Mouse (Mus musculus): ENCODE results near the gene Psmb1. TPM values are rescaled to one million over a fixed set of nuclear protein-coding genes. Genes with fewer than 3 reads are reported as not detected.
"Not testable (repeated sequence)": the region's sequence is repeated elsewhere in the genome, so short reads cannot be mapped to it uniquely, and the experiment has no call there.

Gene Psmb1
- total and polyA plus RNA-seq, 3 experiments, result 26.0 to 176 (median 156) TPM

- peak; percentile 12 for DNase-seq
Measured at GRCm38 (mm10) chr17:15461921-15462495, 37.5 kb downstream of the Psmb1 start.

DNA sequence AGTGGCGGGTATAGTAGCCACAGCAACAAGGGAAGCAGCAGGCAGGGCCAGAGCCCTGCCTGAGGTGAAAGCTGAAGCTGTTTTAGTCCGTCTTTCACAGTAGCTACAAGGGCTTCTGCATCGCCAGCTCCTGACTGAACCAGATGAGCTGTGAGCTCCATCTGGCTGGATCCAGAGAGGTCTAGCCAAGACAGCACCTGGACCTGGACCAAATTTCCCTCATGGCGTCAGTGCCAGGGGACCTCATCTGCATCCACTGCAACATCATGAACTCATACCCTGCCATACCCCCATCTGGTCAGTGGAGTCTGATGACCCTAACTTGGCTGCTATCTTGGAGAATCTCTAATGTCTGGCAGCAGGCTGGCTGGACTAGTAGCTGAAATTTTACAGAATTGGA lies 39.8 kb downstream of the Psmb1 start:
- no peak for DNase-seq

DNA sequence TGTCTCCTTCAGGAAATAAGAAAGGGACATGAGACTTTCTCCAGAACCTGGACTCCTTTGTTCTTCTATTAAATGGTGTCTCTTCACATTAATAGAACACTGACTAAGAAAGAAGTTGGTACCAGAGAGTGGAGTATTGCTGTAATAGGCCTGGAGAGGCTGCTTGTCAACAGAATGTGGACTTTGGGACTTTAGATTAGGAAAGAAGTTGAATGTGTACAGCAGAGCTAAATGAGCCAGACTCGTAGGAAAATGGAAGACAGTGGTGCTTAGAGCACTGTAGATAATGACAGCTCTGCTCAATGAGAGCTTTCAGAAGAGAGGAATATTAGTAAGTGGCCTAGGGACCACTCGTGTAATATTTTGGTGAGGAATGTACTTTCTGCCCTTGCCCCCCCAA lies 43.0 kb downstream of the Psmb1 start:
- DNase-seq, result no peak

- DNase-seq, result no peak
Measured at GRCm38 (mm10) chr17:15455203-15455602, 44.3 kb downstream of the Psmb1 start.

- peak; percentile 79 for DNase-seq
Measured at GRCm38 (mm10) chr17:15449606-15450005, 49.9 kb downstream of the Psmb1 start.

GRCm38 (mm10) chr17:15449144-15449543 lies 50.4 kb downstream of the Psmb1 start:
- not testable (repeated sequence) for DNase-seq

DNA sequence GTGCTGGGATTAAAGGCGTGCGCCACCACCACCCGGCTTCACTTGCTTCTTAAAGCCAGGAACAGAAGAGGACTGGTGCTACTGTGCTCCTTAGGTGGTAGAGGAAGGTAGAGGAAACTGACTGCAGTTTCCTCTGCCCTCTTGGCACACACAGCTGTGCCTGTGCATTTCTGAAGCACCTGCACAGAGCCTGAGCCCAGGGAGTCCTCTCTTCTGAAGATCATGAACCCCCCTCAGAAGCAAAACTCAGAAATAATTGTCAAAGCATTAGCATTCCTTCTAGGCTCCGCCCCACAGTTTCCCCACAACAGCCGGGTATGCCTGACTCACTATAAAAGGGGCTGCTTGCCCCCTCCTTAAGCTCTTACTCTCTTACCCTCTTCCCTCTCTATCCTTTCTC lies 51.7 kb downstream of the Psmb1 start:
- DNase-seq, result no peak

DNA sequence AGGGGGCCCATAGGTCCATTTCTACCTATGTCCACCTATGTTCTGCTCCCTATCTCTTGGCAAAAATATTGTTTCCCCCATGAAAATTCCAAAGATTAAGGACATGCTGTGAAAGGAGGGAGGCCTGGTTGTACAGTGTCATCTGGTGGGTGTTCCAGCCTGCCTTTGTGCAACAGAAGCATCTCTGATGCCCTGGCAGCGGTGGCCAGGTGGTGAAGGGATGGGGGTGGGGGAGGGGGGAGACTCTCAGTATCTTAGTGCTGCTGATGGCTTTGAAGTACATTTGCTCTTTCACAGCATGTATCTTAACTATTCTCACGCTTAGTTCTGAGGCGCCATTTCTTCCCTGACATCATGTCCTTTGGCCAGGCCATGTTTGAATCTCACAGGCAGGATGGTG lies 54.1 kb downstream of the Psmb1 start:
- DNase-seq, result no peak

DNA sequence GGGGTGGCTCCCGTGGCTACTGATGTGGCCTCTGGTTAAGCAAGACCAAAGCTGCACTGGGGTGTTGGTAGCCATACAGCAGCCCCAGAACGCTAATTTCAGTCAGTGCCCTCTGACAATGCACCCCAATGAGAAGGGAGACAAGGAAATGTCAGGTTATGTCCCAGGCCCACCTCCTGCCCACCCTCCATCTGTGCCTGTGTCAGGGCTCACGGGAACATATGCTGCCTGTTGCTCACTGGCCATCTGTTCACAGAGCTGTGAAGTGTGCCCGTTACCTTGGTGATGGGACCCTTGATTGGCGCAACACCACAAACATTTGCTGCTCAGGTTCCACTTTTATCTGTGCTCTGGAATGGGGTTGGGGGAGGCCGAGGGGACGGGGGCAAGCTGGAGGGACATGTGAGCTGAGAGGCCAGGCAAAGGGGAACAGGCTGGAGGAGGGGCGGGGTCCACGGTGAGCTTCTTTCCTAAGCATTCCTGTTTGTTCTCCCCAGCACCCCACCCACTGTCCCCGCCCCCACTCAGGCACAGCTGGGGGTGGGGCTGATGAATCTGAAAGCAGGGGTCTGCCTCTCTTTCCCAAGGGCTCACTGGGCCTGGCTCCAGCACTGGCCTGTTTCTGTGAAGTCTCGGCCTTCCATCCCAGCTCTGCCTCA lies 59.0 kb downstream of the Psmb1 start:
- no peak for DNase-seq

GRCm38 (mm10) chr17:15440067-15440462 lies 59.5 kb downstream of the Psmb1 start:
- no peak for DNase-seq

GRCm38 (mm10) chr17:15434748-15435147 lies 64.8 kb downstream of the Psmb1 start:
- peak; percentile 12 for DNase-seq

GRCm38 (mm10) chr17:15432036-15432435 lies 67.5 kb downstream of the Psmb1 start:
- no peak for DNase-seq

DNA sequence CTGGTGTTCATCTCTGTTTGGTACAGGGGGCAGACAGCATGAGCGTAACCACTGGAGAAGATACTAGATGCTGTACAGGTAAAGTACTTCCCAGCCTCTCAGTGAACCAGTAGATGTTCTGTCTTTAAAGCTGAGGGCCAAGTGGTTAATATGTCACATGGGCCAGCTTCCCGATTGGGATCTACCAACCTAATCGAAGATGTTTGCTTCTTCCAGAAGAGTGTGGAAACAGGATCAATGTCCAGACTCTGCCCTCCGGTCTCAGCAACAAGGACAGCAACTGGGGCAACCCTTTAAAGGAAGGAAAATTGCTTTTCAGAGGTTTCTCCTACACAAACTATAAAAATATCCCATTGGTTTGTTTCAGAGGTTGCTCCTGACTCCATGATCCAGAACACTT lies 68.0 kb downstream of the Psmb1 start:
- no peak for DNase-seq

DNA sequence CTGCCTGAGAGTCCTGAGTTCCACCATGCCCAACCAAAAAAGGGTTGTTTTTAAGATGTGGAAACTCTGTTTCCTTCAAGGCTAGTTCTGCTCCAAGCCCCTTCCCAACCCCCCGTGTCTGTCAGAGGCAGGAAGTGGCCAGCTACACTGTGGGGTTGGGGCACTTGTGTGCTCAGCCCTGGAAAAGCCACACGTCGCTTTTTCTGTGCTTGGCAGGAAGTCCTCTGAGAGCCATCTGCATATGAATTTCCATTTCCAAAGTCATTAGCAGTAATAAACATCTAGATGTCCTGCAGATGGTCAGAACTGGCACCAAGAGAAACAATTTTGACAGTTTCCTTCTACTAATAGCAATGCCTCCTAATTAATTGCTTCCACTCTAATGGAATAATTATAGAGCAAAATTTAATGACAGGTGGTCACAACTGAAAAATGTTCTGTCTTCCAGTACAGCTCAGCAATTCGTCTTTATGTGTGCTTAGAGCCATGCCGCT lies 68.5 kb downstream of the Psmb1 start:
- no peak for DNase-seq

DNA sequence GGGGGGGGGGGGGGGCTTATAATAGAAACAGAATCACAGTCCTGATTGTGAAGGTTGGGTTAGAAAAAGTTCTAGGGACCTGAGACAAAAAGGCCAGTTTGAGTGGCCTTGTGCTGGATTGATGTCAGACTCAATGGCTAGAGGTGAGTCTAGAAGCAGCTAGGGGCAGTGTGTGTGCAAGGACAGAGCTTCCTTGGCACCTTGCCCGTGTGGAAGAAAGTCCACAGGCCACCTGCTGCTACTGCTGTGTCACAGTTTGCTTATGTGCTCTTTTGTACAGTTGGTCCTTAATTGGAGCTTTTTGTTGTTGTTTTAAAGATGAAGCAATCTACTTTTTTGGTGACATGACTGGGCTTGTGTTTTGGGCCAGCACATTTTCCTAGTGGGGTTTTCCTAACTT lies 69.6 kb downstream of the Psmb1 start:
- DNase-seq, result peak; percentile 29

- DNase-seq, result no peak
Measured at GRCm38 (mm10) chr17:15429451-15429850, 70.1 kb downstream of the Psmb1 start.

DNA sequence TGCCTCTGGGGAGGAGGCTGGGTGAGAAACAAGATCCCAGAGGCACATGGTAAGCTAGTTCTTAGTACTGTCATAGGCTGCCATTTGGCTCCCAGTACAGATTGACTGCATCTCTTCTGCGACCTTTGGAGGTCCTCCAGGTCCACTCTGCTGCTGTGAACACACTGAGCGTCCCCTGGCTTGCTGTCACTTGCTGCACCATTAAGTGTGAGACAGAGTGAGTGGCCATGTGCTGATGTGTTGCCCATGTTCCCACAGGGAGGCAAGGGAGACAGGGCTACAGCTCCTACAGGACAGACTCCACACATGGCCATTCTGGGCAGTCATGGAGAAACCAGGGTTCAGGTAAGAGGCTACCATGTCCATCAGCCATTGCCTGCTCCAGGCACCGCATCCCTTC lies 73.6 kb downstream of the Psmb1 start:
- DNase-seq, result no peak

Other genes with a start within 250 kb of the Psmb1 start
- 1 to 10 TPM; 4.2 to 4.6 TPM for gene Dll1, start 122.9 kb downstream of the Psmb1 start, total RNA-seq (2021)
- gene Dll1, start 122.9 kb downstream of the Psmb1 start, polyA plus RNA-seq (2012; rRNA removed), result 9.8 and 12.6 TPM in 2 replicates
- 10 to 100 TPM; 19.8 to 21.8 TPM for gene Fam120b, start 103.5 kb downstream of the Psmb1 start, total RNA-seq (2021)
- 6.7 and 8.5 TPM in 2 replicates for gene Fam120b, start 103.5 kb downstream of the Psmb1 start, polyA plus RNA-seq (2012; rRNA removed)
- gene Tbp, start 137 bp upstream of the Psmb1 start, total RNA-seq (2021), result 10 to 100 TPM; 23.0 to 33.0 TPM
- 28.5 and 32.9 TPM in 2 replicates for gene Tbp, start 137 bp upstream of the Psmb1 start, polyA plus RNA-seq (2012; rRNA removed)
- 10 to 100 TPM; 26.4 to 28.3 TPM for gene Pdcd2, start 27.6 kb upstream of the Psmb1 start, total RNA-seq (2021)
- 48.7 and 61.9 TPM in 2 replicates for gene Pdcd2, start 27.6 kb upstream of the Psmb1 start, polyA plus RNA-seq (2012; rRNA removed)
- 1 to 10 TPM; 4.0 to 6.9 TPM for gene Prdm9, start 64.6 kb upstream of the Psmb1 start, total RNA-seq (2021)
- gene Prdm9, start 64.6 kb upstream of the Psmb1 start, polyA plus RNA-seq (2012; rRNA removed), result 0.98 and 1.2 TPM in 2 replicates
- gene Chd1, start 205.2 kb upstream of the Psmb1 start, total RNA-seq (2021), result 10 to 100 TPM; 28.5 to 35.1 TPM
- 12.5 and 16.2 TPM in 2 replicates for gene Chd1, start 205.2 kb upstream of the Psmb1 start, polyA plus RNA-seq (2012; rRNA removed)

All from adrenal gland, adult 2 months (tissue).